Mouse (Mus musculus) layer of hippocampus, adult 18-20 months (tissue): Measurements from ENCODE around the gene Nudt21. TPM values are rescaled to one million over a fixed set of nuclear protein-coding genes. Genes with fewer than 3 reads are reported as not detected.

Experiments used
- total RNA-seq, 2 experiments: library from RNA; stranded (reverse); gene quantifications; 2 replicates each; pipeline ENCODE4 v1.2.3; 2021

Gene Nudt21
- total RNA-seq, 2 experiments from 2014 or later: 50.7 to 52.7 TPM

Other genes starting within 250 kb of the Nudt21 start
- 100 to 1,000 TPM; 655 to 677 TPM for gene Gnao1, start 227.1 kb downstream of the Nudt21 start, total RNA-seq
- gene Amfr, start 24.2 kb downstream of the Nudt21 start, total RNA-seq: 100 to 1,000 TPM; 129 to 135 TPM
- gene Ogfod1, start 167 bp upstream of the Nudt21 start, total RNA-seq: 100 to 1,000 TPM; 112 to 114 TPM
- gene Bbs2, start 61.9 kb upstream of the Nudt21 start, total RNA-seq: 10 to 100 TPM; 26.1 to 28.5 TPM
- gene Mt4, start 100.2 kb upstream of the Nudt21 start, total RNA-seq: not detected
- 1,000 to 10,000 TPM; 1,203 to 1,275 TPM for gene Mt3, start 115.6 kb upstream of the Nudt21 start, total RNA-seq
- gene Mt2, start 135.6 kb upstream of the Nudt21 start, total RNA-seq: 100 to 1,000 TPM; 501 to 598 TPM
- 100 to 1,000 TPM; 625 to 755 TPM for gene Mt1, start 142.1 kb upstream of the Nudt21 start, total RNA-seq
- 10 to 100 TPM; 44.3 to 52.6 TPM for gene Nup93, start 177.5 kb upstream of the Nudt21 start, total RNA-seq